Mouse (Mus musculus): ENCODE data around the gene Usp24.

GRCm38 (mm10) chr4:106293378-106294090, 22.5 kb upstream of the Usp24 start:
- TF ChIP-seq CTCF (IDR thresholded peaks at IDR 0.05; ENCODE audit: low read depth) (no peak), EP300 (IDR thresholded peaks at IDR 0.05; ENCODE audit: low read depth) (no peak)
